Mouse (Mus musculus): Measurements from ENCODE around the gene Spa17.

GRCm38 (mm10) chr9:37569231-37569835 lies 44.2 kb downstream of the Spa17 start:
- TF ChIP-seq CTCF (IDR thresholded peaks at IDR 0.05; ENCODE audit: low read depth): no peak
- TF ChIP-seq EP300 (IDR thresholded peaks at IDR 0.05; ENCODE audit: low read depth): no peak
